Mouse (Mus musculus) erythroblast, adult 5-6 weeks (primary cell): ENCODE results near the gene Tigar. TPM values are rescaled to one million over a fixed set of nuclear protein-coding genes. Genes with fewer than 3 reads are reported as not detected.

Experiments
- ATAC-seq: replicated peaks from 2 replicates; pipeline ENCODE4 v1.8.0; 2016; ENCODE audit warnings: moderate number of reproducible peaks, mild to moderate bottlenecking, moderate TSS enrichment, inconsistent platforms; ENCODE audit not compliant: poor library complexity, low FRiP score, severe bottlenecking
- total RNA-seq, 2 experiments: library from RNA; stranded (forward) in 1 of 2; stranded (reverse) in 1 of 2; fragments of 150-400 nt in 1 of 2; fragments of 200-764, 138-1000 nt in 1 of 2; gene quantifications; 2 replicates each; pipeline versions ENCODE4 v1.2.3 to v1.2.4; 2015 to 2017; ENCODE audit warnings: low replicate concordance in 2 of 2

Gene Tigar
- total RNA-seq (2015; ENCODE audit: low replicate concordance) (0.96 and 1.3 TPM in 2 replicates), total RNA-seq (2017; ENCODE audit: low replicate concordance) (1.6 and 1.8 TPM in 2 replicates)

DNA sequence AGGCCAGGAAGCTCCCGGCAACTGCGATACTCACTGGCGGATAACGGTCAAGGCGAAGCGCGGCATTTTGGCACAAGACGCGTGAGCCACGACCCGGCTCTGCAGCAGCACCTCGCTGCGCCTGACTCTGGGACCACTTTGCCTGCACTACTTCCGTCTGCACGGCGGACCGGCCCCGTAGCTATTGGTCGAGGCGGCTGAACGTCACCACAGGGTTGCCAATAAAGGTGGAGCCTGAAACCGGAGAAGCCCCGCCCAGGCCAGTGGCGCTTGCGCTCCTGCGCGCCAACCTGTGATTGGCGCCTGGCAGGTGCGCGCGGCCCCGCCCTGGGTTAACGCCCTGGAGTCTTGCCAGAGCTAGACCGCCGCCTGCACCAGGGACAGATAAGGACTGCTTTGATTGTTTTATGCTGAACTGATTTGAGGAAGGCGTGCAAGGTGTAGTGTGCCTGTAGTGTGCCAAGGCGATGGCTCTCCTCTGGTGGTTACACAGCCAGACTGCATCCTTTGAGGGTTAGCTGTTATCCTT is at the start of gene Tigar:
Tigar (minus strand) TSS at position 156 of the 529 bp plus-strand sequence.
- ATAC-seq = 0 out of 2 replicates have a peak, but pooled peaks have one; percentile 42

DNA sequence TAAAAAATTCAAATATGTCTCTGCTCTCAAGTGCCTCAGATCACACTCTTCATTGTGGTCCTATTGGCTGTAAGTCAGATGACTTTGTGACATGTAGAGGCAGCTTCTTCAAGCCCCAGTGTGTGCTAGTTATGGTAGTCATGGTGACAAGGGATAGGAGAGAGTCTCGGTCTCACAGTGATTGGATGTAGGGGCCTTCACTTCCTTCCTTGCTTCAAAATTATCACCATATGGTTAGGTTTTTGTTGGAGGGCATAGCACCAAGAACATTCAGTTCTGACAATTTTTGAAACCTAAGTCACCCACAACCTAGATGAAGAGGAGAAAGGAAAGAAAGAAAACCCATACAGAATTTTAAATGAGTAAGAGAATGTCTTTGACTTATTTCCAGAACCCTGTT is 48.0 kb upstream of the Tigar start:
- ATAC-seq = no peak

DNA sequence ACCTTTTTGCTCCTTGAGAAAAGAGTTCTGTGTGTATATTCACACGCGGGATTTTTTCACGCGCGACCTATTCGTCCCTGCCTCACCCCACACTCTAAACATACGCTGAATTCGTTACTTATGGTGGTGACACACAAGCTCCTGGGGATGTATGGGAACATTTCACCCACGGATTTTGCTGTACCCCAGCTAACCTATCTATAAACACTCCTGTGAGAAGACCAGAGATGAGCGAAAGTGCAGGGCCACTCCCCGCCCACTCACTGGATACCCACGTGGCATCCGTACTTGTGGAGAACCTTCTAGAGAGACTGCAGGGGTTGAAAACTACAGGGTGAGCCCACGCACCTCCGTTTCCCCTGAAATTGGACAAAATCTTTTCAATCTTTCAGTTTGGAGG is 46.1 kb upstream of the Tigar start:
- no peak for ATAC-seq

DNA sequence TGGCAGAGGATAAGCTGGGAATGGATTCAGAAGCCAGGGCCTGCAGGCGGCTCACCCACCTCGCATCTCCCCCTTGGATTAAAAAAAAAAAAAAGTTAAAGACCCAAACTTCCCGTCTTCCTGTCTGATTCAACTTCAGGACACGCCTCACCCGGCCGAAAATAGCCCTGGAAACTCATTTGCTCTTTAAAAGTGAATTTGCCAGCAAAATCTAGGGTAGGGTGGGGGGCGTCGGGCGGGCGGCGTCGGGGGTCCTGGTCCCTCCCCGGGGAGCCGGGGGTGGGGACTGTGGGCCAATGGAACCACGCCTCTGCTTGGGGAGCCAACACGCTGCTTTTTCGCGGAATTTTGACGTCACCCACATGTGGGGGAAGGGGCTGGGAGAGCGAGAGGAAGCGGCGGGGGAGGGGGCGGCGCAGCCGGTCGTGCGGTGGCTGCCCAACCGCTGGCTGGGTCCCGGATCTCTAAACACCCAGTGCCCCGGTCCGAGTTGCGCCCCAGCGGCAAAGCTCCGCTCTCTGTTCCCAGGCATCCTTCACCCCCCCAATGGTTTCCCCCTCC is 45.4 kb upstream of the Tigar start:
- no peak for ATAC-seq

DNA sequence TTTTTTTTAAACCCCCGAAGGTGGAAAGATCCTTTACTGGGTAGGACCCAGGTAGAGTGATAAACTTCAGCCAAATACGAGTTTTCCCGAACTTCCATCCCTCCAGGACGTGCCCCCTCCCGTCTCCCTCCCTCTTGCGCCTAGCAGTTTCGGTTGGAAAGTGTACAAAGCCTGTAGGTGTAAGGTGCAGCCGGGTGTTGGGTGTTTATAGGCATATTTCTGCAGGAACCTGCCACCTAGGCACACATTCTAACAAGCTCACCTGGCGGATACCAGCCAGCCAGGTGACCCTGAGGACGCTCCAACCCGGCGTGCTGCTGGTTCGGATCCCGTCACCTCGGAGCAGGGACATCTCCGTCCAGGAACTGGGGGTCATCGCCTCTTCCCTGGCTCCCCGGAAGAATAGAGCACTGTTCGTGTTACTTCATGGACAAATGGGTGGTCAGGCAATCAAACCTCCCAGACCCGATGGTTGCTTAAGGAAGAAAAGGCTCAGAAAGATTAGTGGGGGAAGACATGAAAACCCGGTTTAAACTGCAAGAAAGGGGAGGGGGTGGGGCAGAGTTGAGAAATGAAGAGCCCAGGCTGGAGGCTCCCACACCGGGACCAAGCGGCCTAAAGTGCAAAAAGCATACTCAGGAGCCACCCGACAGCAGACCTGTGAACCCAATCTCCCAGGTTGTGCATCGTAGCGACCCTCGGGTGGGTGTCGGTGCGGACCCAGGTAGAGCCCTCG is 44.8 kb upstream of the Tigar start:
- ATAC-seq = no peak

DNA sequence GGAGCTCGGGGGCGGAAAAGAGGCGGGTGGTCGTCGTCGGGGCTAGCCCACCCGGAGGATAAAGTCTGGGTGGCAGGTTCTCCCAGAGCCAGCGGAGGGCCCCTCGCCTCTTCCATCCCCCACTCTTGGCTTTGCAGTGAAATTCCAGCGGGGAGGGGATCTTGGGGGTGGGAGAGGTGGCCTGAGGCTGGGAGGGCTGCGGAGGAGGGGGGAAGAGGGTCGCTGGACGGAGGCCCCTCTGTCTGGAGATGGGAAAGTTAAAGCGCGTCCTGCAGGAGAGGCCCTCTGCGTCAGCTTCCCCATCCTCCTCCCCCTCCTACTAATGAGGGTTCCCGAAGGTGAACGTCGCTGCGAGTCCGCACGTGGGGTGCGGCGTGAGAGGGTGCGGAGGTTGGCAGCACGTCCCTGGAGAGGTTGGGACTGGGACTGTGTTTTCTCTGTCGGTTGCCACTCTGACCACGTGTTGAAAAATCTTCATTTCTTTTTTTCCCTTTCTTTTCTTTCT is 44.0 kb upstream of the Tigar start:
- no peak for ATAC-seq

DNA sequence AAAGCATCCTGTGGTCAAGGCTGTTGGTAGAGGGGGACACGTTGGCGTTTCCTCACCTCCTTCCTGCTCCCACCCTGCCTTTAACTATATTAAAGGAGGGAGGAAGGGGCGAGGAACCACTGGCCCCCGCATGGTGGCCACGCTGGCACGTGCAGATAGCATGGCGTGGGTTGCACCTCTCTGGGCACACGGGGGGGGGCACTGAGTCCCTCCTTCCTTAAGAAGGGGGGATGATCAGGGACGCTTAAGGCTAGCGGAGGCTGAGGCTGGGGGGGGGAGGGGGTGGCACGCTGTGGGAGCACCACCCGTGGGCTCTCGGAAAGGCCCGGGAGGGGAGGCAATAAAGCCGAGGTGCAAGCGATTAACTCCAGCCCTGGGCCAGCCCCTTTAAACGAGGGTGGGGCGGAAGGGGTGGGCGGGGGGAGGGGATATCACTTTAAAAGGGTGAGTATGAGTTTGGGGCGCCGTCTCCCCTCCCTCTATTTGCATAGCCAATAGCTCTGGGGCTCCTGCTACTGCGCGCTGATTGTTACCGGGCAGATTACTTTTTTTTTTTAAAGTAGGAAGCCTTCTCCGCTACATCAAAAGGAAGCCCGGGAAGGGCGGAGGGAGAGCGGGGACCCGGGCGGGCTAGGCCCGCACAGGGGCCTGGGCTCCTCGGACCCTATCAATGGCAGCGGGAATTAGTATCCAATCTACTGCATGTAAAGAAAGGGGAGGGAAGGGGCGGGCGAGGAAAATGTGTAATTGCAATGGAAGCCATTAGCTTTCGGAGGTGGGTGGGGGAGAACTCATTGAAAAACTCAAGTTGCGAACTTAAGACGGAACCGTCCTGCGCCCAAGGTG is 43.0 kb upstream of the Tigar start, which contains the start of gene Ccnd2:
Ccnd2 (minus strand) TSS at position 88 of the 846 bp plus-strand sequence.
- ATAC-seq = no peak

DNA sequence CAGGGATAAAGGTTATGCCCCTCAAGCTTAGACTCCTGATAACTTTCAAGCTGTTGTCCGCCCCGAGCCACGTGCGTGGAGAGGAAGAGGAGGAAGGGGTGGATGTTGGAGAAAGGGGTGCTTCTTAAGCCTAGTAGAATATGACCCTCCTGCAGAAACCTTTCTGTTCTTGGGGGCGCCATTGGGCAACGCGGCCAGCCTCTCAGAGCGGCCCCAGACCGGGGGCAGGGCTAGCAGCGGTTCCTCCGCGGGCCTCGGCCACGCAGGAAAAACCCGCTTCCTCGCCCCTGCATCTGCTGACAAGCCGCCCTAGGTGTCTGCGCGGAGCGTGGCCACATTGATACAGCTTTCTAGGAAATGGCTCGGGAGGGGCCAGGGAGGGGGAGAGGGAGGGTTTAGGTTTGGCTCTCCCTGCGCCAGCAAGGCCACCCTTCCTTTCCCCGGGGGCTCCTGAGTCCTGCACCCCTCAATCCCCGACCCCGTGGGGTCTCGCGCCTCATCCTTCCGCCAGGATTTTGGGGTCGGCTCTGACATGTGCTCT is 42.3 kb upstream of the Tigar start:
- no peak for ATAC-seq

DNA sequence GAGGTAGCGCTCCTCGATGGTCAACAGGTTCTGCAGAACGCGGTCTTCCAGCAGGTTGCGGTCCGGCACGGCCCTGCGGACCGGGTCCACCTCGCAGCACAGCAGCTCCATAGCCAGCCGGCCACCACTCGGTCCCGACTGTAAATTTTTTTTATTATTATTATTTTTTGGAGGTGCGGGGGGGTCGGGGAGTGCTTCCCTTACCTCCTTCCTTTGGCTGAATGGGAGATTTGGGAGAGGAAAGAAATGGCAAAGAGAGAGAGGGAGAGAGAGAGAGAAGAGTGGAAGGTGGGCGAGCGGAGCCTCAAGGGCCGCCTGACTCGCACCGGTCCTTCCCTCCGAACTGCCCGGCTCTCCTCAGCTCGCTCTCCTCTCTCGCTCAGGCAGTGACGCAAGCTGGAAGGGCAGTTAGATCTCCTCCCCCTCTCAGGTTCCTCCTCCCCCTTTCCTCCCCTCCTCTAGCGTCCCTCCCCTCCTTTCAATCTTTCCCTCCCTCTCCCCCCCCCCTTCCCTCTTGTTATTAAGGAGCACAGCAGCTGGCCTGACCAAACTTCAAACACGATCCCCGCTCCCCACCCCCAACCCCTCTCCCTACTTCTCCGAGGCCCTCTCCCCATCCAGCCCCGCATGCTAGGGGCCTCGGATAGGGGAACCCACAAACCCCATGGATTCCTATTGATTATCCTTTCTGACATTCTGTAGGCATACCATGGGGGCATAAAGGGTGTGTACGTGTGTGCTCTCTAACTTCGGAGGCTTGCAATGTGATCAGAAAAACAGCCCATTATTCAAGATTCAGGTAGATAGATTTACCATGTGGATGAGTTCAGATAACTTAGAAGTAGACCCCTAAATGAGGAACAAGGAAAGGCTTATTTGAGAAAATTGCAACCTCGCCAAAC is 41.6 kb upstream of the Tigar start:
- no peak for ATAC-seq

DNA sequence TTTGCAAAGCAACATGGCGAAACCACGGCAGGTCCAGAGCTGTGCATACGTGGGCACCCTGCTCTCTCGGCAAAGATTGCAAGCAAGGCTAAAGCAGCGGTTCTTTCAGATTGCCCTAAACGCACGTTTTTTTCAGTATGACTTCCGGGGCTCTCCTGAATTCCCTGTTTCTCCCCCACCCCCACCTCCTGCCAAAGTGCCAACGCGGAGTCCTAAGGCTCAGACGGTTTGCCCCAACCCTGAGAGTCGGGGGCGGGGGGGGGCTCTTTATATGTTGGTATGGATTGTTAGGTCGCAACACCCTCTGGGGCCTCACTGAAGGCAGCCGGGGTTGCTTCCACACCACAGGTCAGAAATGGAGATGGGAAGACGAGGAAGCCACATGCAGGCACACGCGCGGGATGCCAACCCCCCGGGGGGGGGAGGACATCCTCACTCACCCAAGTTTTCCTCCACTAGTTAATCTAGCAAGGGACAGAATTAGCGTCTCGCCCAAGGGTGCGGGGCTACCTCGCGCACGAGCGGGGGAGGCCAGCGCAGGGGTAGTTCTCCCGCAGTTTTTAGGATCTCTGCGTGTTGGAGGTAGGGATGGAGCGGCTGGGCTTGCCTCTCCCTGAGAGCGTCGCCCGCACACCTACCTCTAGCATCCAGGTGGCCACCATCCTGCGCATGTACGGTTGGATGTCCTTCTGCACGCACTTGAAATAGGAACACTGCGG is 40.7 kb upstream of the Tigar start:
- no peak for ATAC-seq

DNA sequence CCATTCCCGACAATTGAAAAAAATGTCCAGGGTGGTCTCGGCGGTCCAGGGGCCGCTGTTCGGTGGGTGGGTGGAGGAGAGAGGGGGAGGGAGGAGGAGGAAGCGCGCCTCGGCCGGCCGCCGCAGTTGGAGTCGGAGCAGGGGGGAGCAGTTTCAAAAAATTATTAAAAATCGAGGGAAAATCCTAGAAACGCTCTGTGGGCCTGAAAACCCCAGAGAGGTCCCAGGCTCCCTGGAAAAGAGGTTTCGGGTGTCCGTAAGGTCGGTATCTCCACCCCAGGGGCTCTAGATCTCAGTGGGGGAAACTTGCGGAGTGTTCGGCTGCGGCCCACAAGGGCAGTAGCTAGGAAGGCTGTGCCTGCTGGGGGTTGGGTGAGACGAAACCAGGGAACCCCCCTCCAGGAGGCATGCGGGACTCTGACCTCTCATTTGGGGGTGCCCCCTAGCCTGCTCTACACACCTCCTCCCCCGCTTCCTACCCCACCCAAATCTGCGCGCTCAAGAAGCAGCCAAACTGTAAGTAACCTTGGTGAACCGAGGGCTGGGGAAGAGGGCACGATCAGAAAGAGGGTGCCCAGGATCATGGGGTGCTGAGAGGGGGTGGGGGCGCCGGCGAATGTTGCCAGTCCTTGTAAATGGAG is 40.1 kb upstream of the Tigar start:
- no peak for ATAC-seq

DNA sequence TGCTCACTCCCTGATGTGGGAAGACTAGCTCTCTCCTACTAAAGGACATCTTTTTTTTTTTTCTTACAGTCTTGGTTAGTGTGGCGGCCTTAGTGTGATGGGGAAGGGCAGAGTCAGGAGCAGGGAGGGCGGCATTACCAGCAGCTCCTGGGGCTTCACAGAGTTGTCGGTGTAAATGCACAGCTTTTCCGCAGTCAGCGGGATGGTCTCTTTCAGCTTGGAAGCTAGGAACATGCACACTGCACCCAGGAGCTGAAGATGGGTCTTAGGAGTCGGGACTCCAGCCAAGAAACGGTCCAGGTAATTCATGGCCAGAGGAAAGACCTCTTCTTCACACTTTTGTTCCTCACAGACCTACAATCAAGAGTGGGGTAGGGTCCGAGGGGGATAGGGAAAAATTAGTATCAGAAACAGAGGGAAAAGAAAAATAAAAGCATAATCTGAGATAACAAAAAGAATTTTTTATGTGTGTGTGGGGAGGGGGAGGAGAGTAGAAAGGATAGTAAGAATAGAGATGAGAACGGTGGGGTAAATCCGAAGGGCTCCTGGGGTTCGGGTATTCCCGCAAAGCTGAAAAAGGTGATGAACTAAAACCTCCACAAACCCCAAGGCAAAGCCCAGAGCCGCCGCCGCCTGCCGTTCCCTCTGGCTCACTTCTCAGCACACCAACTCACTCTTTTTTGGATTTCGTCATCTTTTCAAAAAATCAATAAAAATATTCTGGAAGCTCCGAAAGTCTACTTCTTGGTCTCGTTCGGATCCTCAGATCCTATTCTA is 39.4 kb upstream of the Tigar start:
- ATAC-seq = no peak

DNA sequence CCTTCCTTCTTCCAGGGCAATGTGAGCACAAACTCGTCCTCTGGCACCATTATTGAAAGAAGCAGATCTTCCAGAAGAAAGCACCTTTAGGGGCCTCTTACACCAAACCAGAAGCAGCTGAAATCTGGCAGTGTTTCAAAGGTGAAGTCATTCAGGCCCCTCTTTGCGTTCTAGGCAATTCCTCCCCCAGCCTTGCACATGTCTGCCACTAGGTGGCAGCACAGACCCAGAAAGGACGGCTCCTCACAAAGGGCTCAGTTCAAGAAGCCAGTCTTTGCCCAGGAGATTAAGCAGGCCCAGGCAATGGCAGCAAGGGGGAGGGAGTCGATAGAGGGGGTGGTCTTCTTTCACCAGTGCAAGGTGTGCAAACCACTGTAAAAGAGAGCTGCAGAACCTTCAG is 38.3 kb upstream of the Tigar start:
- ATAC-seq = peak; percentile 77

DNA sequence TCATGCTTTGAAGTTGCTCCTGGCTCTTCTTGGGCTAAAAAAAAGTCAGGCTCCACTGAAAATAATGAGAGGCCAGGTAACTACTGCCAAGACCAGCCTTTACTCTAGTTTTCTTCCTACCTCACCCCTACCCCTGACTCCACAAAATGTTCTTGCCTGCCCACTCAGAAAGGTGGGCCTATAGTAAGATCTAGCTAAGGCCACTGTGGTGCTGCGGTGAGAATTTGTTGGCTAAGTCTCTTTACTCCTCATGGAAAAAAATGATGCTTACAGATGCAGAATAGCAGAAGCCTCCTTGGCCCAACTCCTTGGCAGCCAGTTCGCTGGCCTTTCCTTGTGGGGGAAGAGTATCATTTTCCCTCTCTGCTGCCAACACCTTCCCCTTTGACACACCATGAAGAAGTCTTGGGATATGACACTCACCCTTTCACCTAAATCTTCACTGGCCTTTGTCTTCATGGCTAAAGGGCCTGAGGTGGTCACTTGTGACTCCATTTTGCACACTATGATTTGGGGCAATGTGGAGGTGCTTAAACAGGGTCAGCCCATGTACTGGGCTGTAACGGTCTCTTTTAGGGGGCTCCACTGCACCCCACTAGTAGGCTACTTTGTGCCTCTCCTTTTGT is 37.1 kb upstream of the Tigar start:
- no peak for ATAC-seq

DNA sequence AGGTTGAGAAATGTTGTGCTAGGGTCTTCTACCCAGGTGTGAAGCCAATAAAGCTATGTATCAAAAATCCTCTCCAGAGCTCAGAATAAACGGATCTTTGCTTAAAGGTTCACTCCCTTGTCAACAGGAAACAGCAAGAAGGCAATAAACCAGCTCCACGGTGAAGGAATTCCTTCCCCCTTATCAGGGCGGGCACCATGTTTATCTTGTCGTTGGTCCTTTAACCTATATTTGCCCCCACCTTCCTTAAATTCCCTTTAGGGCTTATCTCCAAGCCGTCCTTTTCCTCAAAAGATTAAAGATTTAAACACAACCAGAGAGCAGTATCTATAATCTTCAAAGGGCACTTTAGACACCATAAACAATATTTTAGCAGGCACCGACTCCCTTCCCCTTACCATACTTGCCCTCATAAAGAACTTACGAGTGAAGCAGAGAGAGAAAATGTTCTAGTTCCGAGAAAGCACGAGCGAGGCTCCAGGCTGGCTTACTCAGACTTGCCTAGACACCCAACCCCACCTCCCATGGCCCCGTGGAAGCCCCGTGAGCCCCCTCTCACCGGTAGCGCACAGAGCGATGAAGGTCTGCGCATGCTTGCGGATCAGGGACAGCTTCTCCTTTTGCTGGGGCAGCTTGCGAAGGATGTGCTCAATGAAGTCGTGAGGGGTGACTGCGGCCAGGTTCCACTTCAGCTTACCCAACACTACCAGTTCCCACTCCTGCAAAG is 36.3 kb upstream of the Tigar start:
- no peak for ATAC-seq
